Mouse (Mus musculus): ENCODE data around the gene 6330409D20Rik.
A peak's percentile ranks its signal among the peaks of the same experiment; 100 is the strongest.

The 6330409D20Rik gene

GRCm38 (mm10) chr2:32724832-32725790 lies 15.7 kb downstream of the 6330409D20Rik start:
- no peak for DNase-seq (ENCODE audit: low spot score in 2 of 2)

- no peak for DNase-seq (ENCODE audit: low spot score in 2 of 2)
Measured at GRCm38 (mm10) chr2:32724149-32724548, 16.7 kb downstream of the 6330409D20Rik start.

DNA sequence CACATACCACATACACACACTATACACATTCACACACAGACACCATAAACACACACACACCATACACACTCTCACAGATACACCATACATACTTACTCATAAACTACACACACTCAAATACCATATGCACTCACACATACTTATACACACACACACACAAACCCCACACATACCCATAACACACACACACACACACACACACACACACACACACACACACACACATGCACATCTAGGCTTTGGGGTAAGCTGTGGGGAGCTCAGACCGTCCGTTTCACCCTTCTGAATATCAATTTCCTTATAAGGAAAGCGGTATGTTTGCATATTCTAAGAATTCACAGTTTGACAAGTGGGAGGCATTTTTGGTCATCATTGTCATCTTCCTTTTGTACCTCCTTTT lies 18.2 kb downstream of the 6330409D20Rik start:
- DNase-seq (ENCODE audit: low spot score in 2 of 2) = no peak

DNA sequence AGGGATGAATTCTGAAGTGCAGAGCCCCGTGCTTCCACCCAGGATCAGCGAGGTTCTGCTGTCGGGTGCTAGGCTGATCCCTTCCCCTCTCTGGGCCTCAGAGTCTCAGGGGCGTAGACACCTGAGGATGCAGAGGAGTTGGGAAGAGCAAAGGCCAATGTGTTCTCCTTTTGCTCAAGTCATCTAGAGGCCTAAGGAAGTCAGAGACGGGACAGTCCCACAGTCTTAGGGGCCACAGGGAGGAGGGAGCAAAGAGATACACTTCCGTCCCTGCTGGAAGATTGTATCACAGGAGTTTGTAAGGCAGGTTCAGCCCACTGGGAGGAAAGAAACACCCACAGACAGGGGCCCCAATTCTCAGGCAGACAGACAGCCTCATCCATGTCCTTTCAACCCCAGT lies 18.8 kb downstream of the 6330409D20Rik start:
- no peak for DNase-seq (ENCODE audit: low spot score in 2 of 2)

DNA sequence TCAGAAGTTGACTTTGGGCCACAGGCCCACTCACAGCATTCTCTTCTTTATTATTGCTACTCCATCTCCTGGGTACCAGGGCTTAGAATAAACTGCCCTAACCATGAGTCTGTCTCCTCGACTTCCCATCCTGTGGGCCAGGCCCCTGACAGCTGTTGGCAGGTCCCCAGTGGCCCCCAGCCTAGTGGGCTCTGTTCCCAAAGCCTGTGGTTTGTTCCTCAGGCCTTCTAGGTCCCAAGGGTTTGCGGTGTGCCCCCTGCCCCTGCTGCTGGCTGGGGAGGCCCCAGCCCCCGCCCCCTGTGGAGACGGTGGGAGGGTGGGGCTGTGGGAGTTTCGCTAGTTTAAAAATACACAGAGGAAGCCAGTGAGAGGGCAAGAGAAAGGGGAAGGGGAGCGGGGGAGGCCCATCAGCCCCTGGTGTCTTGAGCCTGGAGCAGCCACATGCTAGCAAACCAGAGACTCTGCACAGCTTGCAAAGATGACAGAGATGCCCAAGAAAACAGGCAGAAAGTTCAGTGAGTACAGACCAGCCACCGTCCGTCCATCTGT lies 20.1 kb downstream of the 6330409D20Rik start, which contains the start of gene Sh2d3c:
Sh2d3c (plus strand) TSS at position 375 of the 549 bp plus-strand sequence.
- DNase-seq (ENCODE audit: low spot score in 2 of 2) = peak in 1 of 2 experiments; percentile 29

- DNase-seq (ENCODE audit: low spot score in 2 of 2) = no peak
Measured at GRCm38 (mm10) chr2:32720053-32720452, 20.8 kb downstream of the 6330409D20Rik start.

DNA sequence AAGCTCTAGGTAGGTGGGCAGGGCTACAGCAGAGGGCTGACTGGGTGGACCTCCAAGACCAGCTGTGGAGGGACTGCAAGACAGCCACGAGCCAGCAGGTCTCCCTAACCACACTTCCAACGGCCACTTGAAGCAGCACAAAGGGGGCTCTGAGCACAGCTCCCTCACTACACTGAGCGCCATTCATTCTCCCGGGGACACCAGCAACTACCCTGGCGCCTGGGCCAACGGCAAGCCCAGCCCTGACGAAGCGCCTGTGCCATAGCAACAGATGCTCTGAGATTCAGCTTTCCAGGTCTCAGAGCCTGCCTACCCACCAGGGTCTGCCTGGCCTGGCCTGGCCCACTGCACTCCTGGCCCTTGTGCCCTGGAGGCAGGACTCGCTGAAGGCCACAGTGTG lies 22.1 kb downstream of the 6330409D20Rik start:
- peak in 1 of 2 experiments; percentile 25 for DNase-seq (ENCODE audit: low spot score in 2 of 2)

DNA sequence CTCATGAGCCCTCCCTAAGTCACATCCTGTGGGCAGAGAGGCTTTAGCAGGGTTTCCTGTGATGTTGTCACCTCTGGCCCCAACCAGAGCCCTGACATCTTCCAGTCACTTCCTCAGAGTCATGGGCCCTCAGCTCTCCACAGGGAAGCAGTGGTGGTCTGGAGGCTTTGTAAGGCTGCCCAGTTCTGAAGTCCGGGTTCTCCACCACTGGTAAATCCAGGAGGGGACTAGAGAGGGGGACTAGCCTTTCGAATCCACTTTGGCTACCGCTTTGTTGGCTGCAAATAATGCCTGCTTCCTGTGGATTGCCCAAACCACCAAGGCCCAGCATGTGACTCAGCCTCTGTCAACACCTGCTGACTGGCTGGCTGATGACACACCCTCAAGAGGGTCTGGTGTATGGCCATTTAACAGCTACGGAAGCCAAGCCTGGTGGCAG lies 25.8 kb downstream of the 6330409D20Rik start:
- DNase-seq (ENCODE audit: low spot score in 2 of 2) = no peak

- no peak for DNase-seq (ENCODE audit: low spot score in 2 of 2)
Measured at GRCm38 (mm10) chr2:32714117-32714986, 26.5 kb downstream of the 6330409D20Rik start.

DNA sequence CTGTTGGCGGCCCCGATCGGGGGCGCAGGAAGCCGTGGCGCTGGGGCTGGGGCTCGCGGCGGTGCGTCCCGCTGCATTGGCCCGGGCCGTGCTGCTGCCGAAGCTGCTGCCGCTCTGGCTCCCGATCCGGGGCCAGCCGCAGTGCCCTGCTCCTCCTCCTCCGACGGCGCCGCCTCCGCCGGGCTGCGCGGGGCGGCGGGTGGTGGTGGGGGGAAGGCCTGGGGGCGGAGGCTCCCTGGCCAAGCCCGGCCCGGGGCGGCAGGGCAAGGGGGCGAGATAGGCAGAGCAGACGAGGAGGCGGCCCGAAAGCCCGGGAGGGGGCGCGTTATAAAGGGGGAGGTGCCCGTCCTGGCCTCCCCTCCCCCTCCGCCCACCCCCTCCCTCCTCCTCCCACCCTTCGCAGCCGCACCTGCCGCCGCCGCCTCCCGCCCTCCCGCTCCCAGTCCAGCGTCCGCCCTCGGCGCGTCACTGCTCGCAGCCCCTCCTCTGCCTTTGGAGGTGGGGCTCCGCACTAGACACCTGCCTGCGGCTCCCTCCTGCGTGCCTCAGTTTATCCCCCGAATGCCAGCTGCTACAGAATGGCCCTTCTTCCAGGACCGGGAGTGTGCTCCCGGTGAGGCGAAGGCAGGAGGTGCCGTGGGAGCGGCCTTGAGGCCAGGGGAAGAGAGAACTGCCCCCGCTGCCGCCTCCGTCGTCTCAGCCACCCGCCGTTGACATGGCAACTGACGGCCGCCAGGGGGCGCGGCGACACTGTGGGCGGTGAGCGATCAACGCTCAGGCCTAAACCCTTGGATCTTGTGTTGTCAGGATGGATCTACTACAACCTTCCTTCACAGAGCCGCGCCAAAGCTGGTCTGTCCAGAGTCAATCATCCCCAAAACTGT lies 27.6 kb downstream of the 6330409D20Rik start, which contains the start of gene Cdk9:
Cdk9 (minus strand) TSS at position 143 of the 884 bp plus-strand sequence.
- peak; percentile 92 to 95 for DNase-seq (ENCODE audit: low spot score in 2 of 2)

DNA sequence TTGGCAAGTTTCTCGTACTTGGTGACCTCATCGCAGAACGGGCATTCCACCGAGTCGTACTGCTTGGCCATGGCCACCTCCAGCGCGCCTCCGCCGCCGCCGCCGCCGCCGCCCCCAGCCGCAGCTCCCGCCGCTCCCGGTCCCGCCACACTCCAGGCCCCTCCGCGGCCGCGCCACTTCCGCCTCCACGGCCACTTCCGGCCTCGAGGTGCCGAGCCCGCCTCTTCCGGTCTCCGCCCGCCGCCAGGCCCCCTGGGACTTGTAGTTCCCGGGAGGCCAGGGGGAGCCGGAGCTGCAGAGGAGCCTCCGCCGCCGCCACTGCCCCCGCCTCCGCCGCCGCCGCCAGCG lies 28.3 kb downstream of the 6330409D20Rik start:
- DNase-seq (ENCODE audit: low spot score in 2 of 2) = peak; percentile 86 to 97

DNA sequence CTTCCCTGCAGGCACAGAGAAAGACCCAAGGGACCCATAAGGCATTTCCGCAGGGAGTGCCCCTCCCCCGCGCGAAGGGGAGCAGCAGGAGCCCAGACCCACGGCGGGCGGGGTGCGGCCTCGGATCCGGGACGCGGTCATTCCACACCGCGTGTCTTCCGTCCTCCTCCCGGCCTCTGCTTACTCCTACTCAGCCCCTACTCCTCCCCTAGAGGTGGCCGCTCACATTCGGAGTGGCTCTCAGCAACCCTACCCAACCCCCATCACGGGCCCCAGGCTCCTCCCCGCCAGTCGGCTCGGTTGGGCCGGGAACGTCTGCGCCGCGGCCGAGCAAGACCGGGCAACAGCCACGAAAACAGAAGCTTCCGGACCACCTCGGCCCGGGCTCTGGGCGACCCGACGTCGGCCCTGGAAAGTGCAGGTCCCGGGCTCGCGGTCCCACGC lies 28.7 kb downstream of the 6330409D20Rik start:
- DNase-seq (ENCODE audit: low spot score in 2 of 2) = peak in 1 of 2 experiments; percentile 47

DNA sequence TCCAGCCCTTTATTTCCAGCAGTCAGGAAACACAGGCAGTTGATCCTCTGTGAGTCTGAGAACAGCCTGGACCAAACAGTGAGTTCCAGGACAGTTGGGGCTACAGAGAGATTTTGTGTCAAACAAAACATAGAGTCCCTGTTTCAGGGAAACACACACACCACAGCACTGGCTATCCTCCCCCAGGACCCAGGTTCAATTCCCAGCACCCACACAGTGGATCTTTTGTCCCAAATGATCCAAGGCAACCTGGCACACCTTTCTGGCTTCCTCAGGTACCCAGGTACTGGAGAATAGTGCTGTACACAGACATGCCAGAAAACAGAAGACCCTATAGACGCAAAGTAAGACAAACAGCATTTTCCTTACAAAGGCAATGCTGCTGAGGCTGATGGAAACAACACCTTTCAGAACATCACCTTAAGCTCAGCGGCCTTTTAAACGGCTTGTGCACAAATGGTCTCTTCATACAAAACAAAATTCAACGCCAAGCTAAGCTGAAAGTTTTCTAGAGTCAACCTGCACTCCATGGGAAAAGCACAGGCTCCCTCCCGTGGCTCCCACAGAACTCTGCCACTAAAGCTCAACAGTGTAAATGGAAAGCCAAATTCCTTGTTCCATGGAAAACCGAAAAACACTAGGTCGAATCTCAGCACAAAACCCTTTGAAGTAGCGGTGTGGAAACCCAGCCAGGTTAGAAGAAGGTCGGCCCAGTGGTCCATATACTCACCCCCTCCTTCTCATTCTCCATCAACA lies 29.3 kb downstream of the 6330409D20Rik start:
- no peak for DNase-seq (ENCODE audit: low spot score in 2 of 2)

DNA sequence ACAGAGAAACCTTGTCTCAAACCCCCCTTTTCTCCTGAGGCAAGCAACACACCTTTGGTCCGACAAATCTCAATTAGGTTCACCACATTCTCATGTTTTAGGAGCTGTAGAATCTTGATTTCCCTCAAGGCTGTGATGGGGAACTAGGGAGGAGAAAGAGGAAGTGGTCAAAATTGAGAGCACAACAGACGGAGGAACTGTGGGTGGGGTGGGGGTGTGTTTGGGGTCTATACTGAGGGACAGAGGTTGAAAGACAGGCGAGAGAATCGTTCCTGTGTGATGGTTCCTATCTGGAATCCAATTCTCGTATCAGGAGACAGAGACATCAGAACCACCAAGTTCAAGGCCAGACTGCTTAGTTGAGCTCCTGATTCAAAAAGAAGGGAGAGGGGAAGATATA lies 30.4 kb downstream of the 6330409D20Rik start:
- no peak for DNase-seq (ENCODE audit: low spot score in 2 of 2)

- no peak for DNase-seq (ENCODE audit: low spot score in 2 of 2)
Measured at GRCm38 (mm10) chr2:32709521-32710137, 31.2 kb downstream of the 6330409D20Rik start.

DNA sequence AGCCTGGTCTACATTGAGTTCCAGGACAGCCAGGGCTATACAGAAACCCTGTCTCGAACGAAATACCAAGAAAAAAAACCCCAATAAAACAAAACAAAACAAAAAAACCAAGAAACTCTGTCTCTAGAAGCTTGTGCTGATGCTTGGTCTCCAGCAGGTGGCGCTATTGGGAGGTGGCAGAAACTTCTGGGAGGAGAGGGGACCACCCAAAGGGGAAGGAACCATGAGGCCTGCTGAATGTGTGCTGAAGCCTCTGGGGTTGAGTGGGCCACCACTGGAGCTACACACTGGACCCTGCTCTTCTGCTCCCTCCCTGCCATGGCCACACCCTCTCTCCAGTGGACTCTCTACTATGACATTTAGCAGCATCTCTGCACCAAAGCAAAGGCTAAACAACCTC lies 32.2 kb downstream of the 6330409D20Rik start:
- DNase-seq (ENCODE audit: low spot score in 2 of 2) = peak in 1 of 2 experiments; percentile 60

DNA sequence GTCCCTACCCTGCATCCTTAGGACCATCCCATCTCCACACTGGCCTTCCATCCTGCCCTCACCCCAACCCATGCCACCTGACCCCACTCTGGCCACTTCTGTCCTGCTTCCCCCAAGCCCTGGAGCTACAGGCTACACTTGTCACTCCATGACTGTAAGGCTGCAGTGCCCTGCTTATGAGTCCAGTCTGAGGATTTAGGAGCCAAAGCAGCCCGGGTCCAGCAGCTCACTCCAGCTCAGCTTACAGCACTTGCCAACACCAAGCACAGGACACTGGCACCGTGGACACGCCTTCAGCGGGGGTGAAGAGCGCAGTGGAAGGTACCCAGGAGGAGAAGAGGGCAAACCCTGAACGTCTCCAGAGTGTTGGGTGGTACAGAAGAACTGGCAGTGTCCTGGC lies 33.8 kb downstream of the 6330409D20Rik start:
- no peak for DNase-seq (ENCODE audit: low spot score in 2 of 2)

DNA sequence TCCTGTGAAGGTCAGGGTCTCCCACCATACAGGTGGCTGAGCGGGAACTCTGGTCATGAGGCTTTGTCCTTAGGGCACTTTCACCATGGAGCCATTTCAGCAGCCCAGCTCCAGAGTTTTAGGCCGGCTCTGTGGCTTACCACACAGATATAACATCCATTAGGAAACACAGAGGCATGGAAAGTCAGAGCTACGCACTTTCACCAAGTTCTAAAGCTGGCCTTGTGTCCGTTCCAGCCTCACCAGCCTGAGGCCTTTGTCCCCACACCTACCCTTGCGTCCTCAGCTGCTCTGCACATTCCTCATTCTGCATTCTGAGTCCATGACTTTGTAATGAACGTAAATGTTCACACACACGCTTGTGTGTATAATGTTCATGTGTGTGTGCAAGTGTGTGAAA lies 35.8 kb downstream of the 6330409D20Rik start:
- DNase-seq (ENCODE audit: low spot score in 2 of 2) = no peak

DNA sequence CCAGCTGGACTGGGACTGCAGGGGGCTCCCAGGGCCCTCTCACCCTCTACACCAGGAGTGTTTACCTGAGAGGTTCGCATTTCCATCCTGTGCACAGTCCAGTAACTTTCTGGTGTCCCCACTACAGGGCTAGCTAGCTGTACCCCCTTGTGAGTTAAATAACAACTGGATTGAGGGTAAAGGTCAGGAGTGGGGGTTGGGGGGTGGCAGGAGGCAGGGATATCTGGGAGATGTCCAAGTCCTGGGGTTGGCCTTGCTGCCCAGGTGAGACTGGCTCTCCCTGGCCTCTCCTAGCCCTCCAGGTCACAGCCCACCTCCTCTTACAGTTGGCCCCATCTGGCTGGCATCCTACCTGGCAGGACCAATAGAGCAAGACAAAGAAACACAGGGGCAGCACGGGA lies 36.8 kb downstream of the 6330409D20Rik start, which contains the start of gene Fpgs:
Fpgs (minus strand) TSS at position 125 of the 401 bp plus-strand sequence.
- DNase-seq (ENCODE audit: low spot score in 2 of 2) = no peak

All from cerebellum, postnatal 4 days (tissue).